Mouse (Mus musculus): ENCODE data around the gene Raver1. TPM values are rescaled to one million over a fixed set of nuclear protein-coding genes. Genes with fewer than 3 reads are reported as not detected.

Gene Raver1
- polyA plus RNA-seq (2014; fragmentation: Nextera tagmentation; extraction: Ambion mirVana) = 28.3 and 41.0 TPM in 2 replicates

GRCm38 (mm10) chr9:21091707-21092320 lies at the start of gene Raver1, which contains the start of gene Gm38431:
TSS of gene Raver1 (minus strand) at chr9:21092008.
TSS of gene Gm38431 (minus strand) at chr9:21091997.
- peak; percentile 100 for ATAC-seq (ENCODE audit: low FRiP score, low TSS enrichment)
- WGBS = under 1% methylated on average over 54 of the region's 54 CpGs

DNA sequence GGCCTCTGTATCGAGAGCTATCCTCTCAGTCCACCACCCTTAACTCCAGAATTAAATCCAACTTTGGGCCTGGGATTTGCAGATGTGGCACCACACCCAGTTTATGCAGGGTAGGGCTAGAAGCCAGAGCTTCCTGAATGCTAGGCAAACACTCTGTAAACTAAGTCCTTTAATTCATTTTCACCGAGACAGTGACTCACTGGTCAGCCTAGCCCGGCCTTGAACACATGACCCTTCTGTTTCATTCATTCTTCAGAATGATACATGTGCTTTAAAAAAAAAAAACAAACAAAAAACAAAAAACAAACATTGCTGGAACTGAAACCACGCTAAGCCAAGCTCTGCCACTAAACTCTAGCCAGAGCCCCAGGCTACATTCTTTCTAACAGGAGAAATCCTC lies 46.6 kb upstream of the Raver1 start:
- no peak overlapping the region for H3K9ac ChIP-seq (replicated peaks; ENCODE audit: low read length)
- peaks cover 56% of the 10 kb centered on the region for H3K36me3 ChIP-seq (ENCODE audit: control insufficient read depth, insufficient read depth, low read length)
- no peak overlapping the region for H3K4me3 ChIP-seq (replicated peaks; ENCODE audit: low read depth, low read length)
- H3K27ac ChIP-seq (replicated peaks; ENCODE audit: low read depth, low read length) = no peak overlapping the region
- no peaks in the 10 kb centered on the region for H3K4me1 ChIP-seq (ENCODE audit: control insufficient read depth, insufficient read depth, low read length)
- H3K9me3 ChIP-seq (ENCODE audit: control insufficient read depth, low read length) = no peaks in the 10 kb centered on the region
- DNase-seq (no peak), ATAC-seq (ENCODE audit: low FRiP score, low TSS enrichment) (no peak)
- H3K4me2 ChIP-seq (ENCODE audit: low read length) = no peak overlapping the region
- H3K27me3 ChIP-seq (ENCODE audit: control insufficient read depth, insufficient read depth, low read length) = no peaks in the 10 kb centered on the region
- 93% methylated on average over 4 of the region's 4 CpGs for WGBS

More at GRCm38 (mm10) chr9:21091707-21092320, at the start of gene Raver1, which contains the start of gene Gm38431:
- peak within 1 kb of the TSS; percentile 87 for H3K27ac ChIP-seq (replicated peaks; ENCODE audit: low read depth, low read length)
- no peaks in the 10 kb centered on the region for H3K27me3 ChIP-seq (ENCODE audit: control insufficient read depth, insufficient read depth, low read length)
- H3K4me1 ChIP-seq (ENCODE audit: control insufficient read depth, insufficient read depth, low read length) = peaks cover 10% of the 10 kb centered on the region
- no peaks in the 10 kb centered on the region for H3K9me3 ChIP-seq (ENCODE audit: control insufficient read depth, low read length)
- DNase-seq = peak; percentile 98
- H3K4me3 ChIP-seq (replicated peaks; ENCODE audit: low read depth, low read length) = peak within 1 kb of the TSS; percentile 69
- H3K9ac ChIP-seq (replicated peaks; ENCODE audit: low read length) = peak within 1 kb of the TSS; percentile 69
- peaks cover 33% of the 10 kb centered on the region for H3K36me3 ChIP-seq (ENCODE audit: control insufficient read depth, insufficient read depth, low read length)
- peak within 1 kb of the TSS; percentile 76 for H3K4me2 ChIP-seq (ENCODE audit: low read length)

- H3K36me3 ChIP-seq (ENCODE audit: control insufficient read depth, insufficient read depth, low read length) = peaks cover 45% of the 10 kb centered on the region
- no peaks in the 10 kb centered on the region for H3K9me3 ChIP-seq (ENCODE audit: control insufficient read depth, low read length)
- DNase-seq (peak; percentile 82), ATAC-seq (ENCODE audit: low FRiP score, low TSS enrichment) (peak; percentile 18; the same call in 1 of the 2 replicates)
- 48% methylated on average over 3 of the region's 3 CpGs for WGBS
- no peak overlapping the region for H3K9ac ChIP-seq (replicated peaks; ENCODE audit: low read length)
- H3K4me1 ChIP-seq (ENCODE audit: control insufficient read depth, insufficient read depth, low read length) = no peaks in the 10 kb centered on the region
- H3K27me3 ChIP-seq (ENCODE audit: control insufficient read depth, insufficient read depth, low read length) = no peaks in the 10 kb centered on the region
- no peak overlapping the region for H3K4me2 ChIP-seq (ENCODE audit: low read length)
- no peak overlapping the region for H3K4me3 ChIP-seq (replicated peaks; ENCODE audit: low read depth, low read length)
- no peak overlapping the region for H3K27ac ChIP-seq (replicated peaks; ENCODE audit: low read depth, low read length)
Measured at GRCm38 (mm10) chr9:21137229-21137628, 45.4 kb upstream of the Raver1 start.

- DNase-seq (no peak), ATAC-seq (ENCODE audit: low FRiP score, low TSS enrichment) (no peak)
- 87% methylated on average over 6 of the region's 6 CpGs for WGBS
- no peak overlapping the region for H3K27ac ChIP-seq (replicated peaks; ENCODE audit: low read depth, low read length)
- no peak overlapping the region for H3K4me2 ChIP-seq (ENCODE audit: low read length)
- H3K9me3 ChIP-seq (ENCODE audit: control insufficient read depth, low read length) = no peaks in the 10 kb centered on the region
- peaks cover 37% of the 10 kb centered on the region for H3K36me3 ChIP-seq (ENCODE audit: control insufficient read depth, insufficient read depth, low read length)
- H3K4me3 ChIP-seq (replicated peaks; ENCODE audit: low read depth, low read length) = no peak overlapping the region
- H3K9ac ChIP-seq (replicated peaks; ENCODE audit: low read length) = no peak overlapping the region
- H3K27me3 ChIP-seq (ENCODE audit: control insufficient read depth, insufficient read depth, low read length) = no peaks in the 10 kb centered on the region
- no peaks in the 10 kb centered on the region for H3K4me1 ChIP-seq (ENCODE audit: control insufficient read depth, insufficient read depth, low read length)
Measured at GRCm38 (mm10) chr9:21136401-21136800, 44.6 kb upstream of the Raver1 start.

DNA sequence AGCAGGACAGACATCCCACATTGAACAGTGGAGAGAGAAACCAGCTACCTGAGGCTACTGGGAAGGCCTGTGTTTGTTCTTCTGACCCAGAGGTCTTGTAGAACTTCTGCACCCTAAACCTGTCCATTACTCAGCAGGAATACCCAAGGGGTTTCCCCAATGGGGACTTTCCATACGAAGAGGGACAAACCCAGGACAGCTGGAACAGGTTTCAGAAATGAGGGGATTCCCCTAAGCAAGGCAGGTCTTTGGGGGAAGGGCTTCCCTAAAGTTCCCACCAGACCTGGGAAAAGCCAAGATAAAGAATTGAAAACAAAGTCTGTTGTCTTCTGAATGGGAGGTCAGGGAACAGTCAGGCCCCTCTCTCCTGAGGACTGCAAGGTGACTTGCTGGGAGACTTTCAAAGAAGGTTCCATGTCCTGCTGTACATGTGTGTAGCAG lies 44.2 kb upstream of the Raver1 start:
- no peak overlapping the region for H3K4me2 ChIP-seq (ENCODE audit: low read length)
- 68% methylated on average over 1 of the region's 1 CpGs for WGBS
- no peaks in the 10 kb centered on the region for H3K9me3 ChIP-seq (ENCODE audit: control insufficient read depth, low read length)
- no peak overlapping the region for H3K4me3 ChIP-seq (replicated peaks; ENCODE audit: low read depth, low read length)
- no peaks in the 10 kb centered on the region for H3K4me1 ChIP-seq (ENCODE audit: control insufficient read depth, insufficient read depth, low read length)
- DNase-seq = no peak
- no peaks in the 10 kb centered on the region for H3K27me3 ChIP-seq (ENCODE audit: control insufficient read depth, insufficient read depth, low read length)
- no peak overlapping the region for H3K9ac ChIP-seq (replicated peaks; ENCODE audit: low read length)
- no peak overlapping the region for H3K27ac ChIP-seq (replicated peaks; ENCODE audit: low read depth, low read length)
- no peak for ATAC-seq (ENCODE audit: low FRiP score, low TSS enrichment)
- H3K36me3 ChIP-seq (ENCODE audit: control insufficient read depth, insufficient read depth, low read length) = peaks cover 32% of the 10 kb centered on the region

GRCm38 (mm10) chr9:21135329-21135890 lies 43.6 kb upstream of the Raver1 start:
- no peaks in the 10 kb centered on the region for H3K9me3 ChIP-seq (ENCODE audit: control insufficient read depth, low read length)
- DNase-seq = no peak
- no peak overlapping the region for H3K4me3 ChIP-seq (replicated peaks; ENCODE audit: low read depth, low read length)
- no peak overlapping the region for H3K9ac ChIP-seq (replicated peaks; ENCODE audit: low read length)
- 81% methylated on average over 4 of the region's 4 CpGs for WGBS
- no peaks in the 10 kb centered on the region for H3K27me3 ChIP-seq (ENCODE audit: control insufficient read depth, insufficient read depth, low read length)
- H3K4me1 ChIP-seq (ENCODE audit: control insufficient read depth, insufficient read depth, low read length) = peaks cover 2% of the 10 kb centered on the region; the same call in 1 of the 2 replicates
- H3K27ac ChIP-seq (replicated peaks; ENCODE audit: low read depth, low read length) = no peak overlapping the region
- H3K4me2 ChIP-seq (ENCODE audit: low read length) = no peak overlapping the region
- H3K36me3 ChIP-seq (ENCODE audit: control insufficient read depth, insufficient read depth, low read length) = peaks cover 27% of the 10 kb centered on the region
- ATAC-seq (ENCODE audit: low FRiP score, low TSS enrichment) = no peak

DNA sequence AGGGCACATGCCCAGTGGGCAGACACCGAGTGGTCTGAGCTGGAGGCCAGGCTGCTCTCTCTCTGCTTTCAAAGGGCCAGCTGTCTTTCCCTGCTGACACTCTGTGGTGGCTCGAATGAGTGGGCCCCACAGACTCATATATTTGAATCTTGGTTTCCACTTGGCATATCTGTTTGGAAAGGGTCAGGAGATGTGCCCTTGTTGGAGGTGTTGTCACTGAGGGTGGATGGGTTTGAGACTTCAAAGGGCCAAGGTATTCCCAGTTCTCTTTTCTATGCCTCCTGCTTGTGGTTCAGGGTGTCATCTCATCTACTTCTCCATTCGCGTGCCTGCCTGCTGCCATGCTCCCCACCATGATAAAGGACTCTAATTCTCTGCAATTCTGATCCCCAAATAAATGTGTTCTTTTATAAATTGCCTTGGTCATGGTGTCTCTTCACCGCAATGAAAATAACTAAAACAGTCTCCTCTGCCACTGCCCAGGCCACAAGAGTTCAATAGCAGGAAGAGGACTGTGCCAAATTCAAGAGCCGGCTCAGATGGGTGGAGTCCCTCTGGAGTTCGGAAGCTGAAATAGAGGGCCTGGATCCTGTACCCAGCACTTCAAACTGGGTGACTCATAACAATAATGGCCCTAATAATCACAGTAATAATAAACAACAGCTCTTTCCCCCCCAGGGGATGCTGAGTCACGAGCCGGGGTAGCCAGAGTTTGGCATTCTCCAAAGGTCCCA lies 43.0 kb upstream of the Raver1 start:
- DNase-seq = no peak
- Histone ChIP-seq H3K36me3 (ENCODE audit: control insufficient read depth, insufficient read depth, low read length) (peaks cover 20% of the 10 kb centered on the region), H3K4me3 (replicated peaks; ENCODE audit: low read depth, low read length) (no peak overlapping the region), H3K4me2 (ENCODE audit: low read length) (no peak overlapping the region), H3K9ac (replicated peaks; ENCODE audit: low read length) (no peak overlapping the region), H3K27me3 (ENCODE audit: control insufficient read depth, insufficient read depth, low read length) (no peaks in the 10 kb centered on the region), H3K4me1 (ENCODE audit: control insufficient read depth, insufficient read depth, low read length) (peaks cover 5% of the 10 kb centered on the region; the same call in 1 of the 2 replicates), H3K9me3 (ENCODE audit: control insufficient read depth, low read length) (no peaks in the 10 kb centered on the region), H3K27ac (replicated peaks; ENCODE audit: low read depth, low read length) (no peak overlapping the region)
- no peak for ATAC-seq (ENCODE audit: low FRiP score, low TSS enrichment)
- WGBS = 80% methylated on average over 9 of the region's 9 CpGs

- Histone ChIP-seq H3K9ac (replicated peaks; ENCODE audit: low read length) (no peak overlapping the region), H3K27me3 (ENCODE audit: control insufficient read depth, insufficient read depth, low read length) (no peaks in the 10 kb centered on the region), H3K9me3 (ENCODE audit: control insufficient read depth, low read length) (no peaks in the 10 kb centered on the region), H3K27ac (replicated peaks; ENCODE audit: low read depth, low read length) (no peak overlapping the region), H3K4me2 (ENCODE audit: low read length) (no peak overlapping the region), H3K4me3 (replicated peaks; ENCODE audit: low read depth, low read length) (no peak overlapping the region), H3K4me1 (ENCODE audit: control insufficient read depth, insufficient read depth, low read length) (peaks cover 5% of the 10 kb centered on the region; the same call in 1 of the 2 replicates), H3K36me3 (ENCODE audit: control insufficient read depth, insufficient read depth, low read length) (peaks cover 6% of the 10 kb centered on the region; the same call in 1 of the 2 replicates)
- ATAC-seq (ENCODE audit: low FRiP score, low TSS enrichment) = no peak
- 87% methylated on average over 9 of the region's 9 CpGs for WGBS
- no peak for DNase-seq
Measured at GRCm38 (mm10) chr9:21133064-21133707, 41.4 kb upstream of the Raver1 start.

All from midbrain, embryonic 14.5 days (tissue).